Mouse (Mus musculus): ENCODE measurements around the gene Agt. TPM values are rescaled to one million over a fixed set of nuclear protein-coding genes. Genes with fewer than 3 reads are reported as not detected.

Gene Agt
- total and polyA plus RNA-seq, 3 experiments: not detected

- Histone ChIP-seq H3K9ac (ENCODE audit: insufficient read depth, low read depth) (no peak overlapping the region), H3K9me3 (replicated peaks; ENCODE audit: low read length) (no peaks in the 10 kb centered on the region), H3K4me2 (ENCODE audit: insufficient read depth, low read depth, poor library complexity, severe bottlenecking) (no peak overlapping the region), H3K36me3 (replicated peaks in 1 of 2; ENCODE audit: control insufficient read depth in 1 of 2, insufficient read depth in 1 of 2, low read length in 1 of 2) (peaks cover 21 to 44% of the 10 kb centered on the region in 2 experiments), H3K4me3 (replicated peaks in 1 of 3; ENCODE audit: low read depth in 2 of 3, low read length in 2 of 3, poor library complexity in 1 of 3) (no peak overlapping the region), H3K4me1 (ENCODE audit: control insufficient read depth in 1 of 2, insufficient read depth in 2 of 2) (peaks cover 0 to 2% of the 10 kb centered on the region in 2 experiments; a peak in 1 of 4 replicates), H3K27ac (ENCODE audit: insufficient read depth, low read depth) (no peak overlapping the region), H3K27me3 (replicated peaks) (peaks cover 2% of the 10 kb centered on the region), H3K79me2 (replicated peaks; ENCODE audit: control insufficient read depth, extremely low read depth, insufficient read depth, poor library complexity, severe bottlenecking) (no peaks in the 10 kb centered on the region)
- DNase-seq (ENCODE audit: extremely low read depth): no peak
- dilution Hi-C loops (cut with MboI; ENCODE audit: extremely low pct_ligation_motif_present, extremely low pct_unique_long_range_greater_than_20kb, low sequenced_read_pairs): no loop called here
- in situ Hi-C loops (cut with MboI; ENCODE audit: low pct_ligation_motif_present, low pct_unique_long_range_greater_than_20kb, low sequenced_read_pairs): no loop called here
- TF ChIP-seq HCFC1 (IDR thresholded peaks at IDR 0.05; ENCODE audit: low read depth, low read length) (no peak), KAT2A (IDR thresholded peaks at IDR 0.05; ENCODE audit: insufficient replicate concordance, low read length) (no peak), ETS1 (conservative IDR thresholded peaks at IDR 0.05; ENCODE audit: low read depth, low read length) (no peak), ZKSCAN1 (IDR thresholded peaks at IDR 0.05; ENCODE audit: borderline replicate concordance, low read depth, low read length) (no peak), IRF4 (IDR thresholded peaks at IDR 0.05; ENCODE audit: low read depth, low read length) (no peak), E2F4 (IDR thresholded peaks at IDR 0.05; ENCODE audit: insufficient replicate concordance, low read depth, low read length) (no peak), TCF12 (IDR thresholded peaks at IDR 0.05; ENCODE audit: low read depth, low read length) (no peak), JUN (IDR thresholded peaks at IDR 0.05; ENCODE audit: insufficient read depth, low read depth, low read length) (no peak), POLR2A (IDR thresholded peaks at IDR 0.05; ENCODE audit: low read depth, low read length) (no peak), MEF2A (IDR thresholded peaks at IDR 0.05; ENCODE audit: borderline replicate concordance, low read depth, low read length) (no peak), RCOR1 (conservative IDR thresholded peaks at IDR 0.05; ENCODE audit: low read depth, low read length) (no peak), CTCF (conservative IDR thresholded peaks at IDR 0.05 in 1 of 2, IDR thresholded peaks at IDR 0.05 in 1 of 2; ENCODE audit: low read depth in 2 of 2, low read length in 2 of 2) (no peak)
Observed at GRCm38 (mm10) chr8:124555113-124555750, 14.3 kb downstream of the Agt start.

DNA sequence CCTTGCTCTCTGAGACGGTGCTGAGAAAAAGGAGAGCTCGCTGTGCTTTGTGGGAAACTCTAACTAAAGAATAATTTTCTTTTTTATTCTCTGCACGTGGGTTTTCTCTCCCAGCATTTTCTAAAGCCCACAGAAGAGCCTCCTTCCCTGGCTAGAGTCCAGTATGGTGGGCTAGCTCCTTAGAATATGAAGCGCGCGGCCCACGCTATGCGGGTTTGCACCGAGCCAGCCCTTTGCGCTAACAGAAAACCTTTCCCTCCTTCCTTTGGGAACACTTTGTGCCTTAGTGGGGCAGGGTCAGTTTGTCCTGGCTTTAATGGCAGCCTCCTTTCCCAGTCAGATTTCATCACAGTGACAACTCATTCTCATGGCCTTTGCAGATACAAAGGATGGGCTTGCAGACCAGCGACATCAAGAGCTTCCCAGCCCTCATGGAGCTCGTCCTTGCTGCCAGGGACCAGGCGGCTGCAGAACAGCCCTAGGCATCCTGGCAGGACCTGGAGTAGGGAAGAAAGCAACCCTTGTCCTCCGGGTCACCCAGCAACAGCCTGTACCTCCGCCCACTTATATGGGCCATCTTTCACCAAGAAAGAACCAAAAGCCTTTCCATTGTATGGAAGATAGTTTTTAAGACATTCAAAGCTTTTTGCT lies 18.4 kb downstream of the Agt start:
- Histone ChIP-seq H3K4me2 (ENCODE audit: insufficient read depth, low read depth, poor library complexity, severe bottlenecking) (no peak overlapping the region), H3K27me3 (replicated peaks) (no peaks in the 10 kb centered on the region), H3K4me1 (ENCODE audit: control insufficient read depth in 1 of 2, insufficient read depth in 2 of 2) (peaks cover 0 to 2% of the 10 kb centered on the region in 2 experiments; a peak in 1 of 4 replicates), H3K4me3 (replicated peaks in 1 of 3; ENCODE audit: low read depth in 2 of 3, low read length in 2 of 3, poor library complexity in 1 of 3) (no peak overlapping the region), H3K79me2 (replicated peaks; ENCODE audit: control insufficient read depth, extremely low read depth, insufficient read depth, poor library complexity, severe bottlenecking) (no peaks in the 10 kb centered on the region), H3K9me3 (replicated peaks; ENCODE audit: low read length) (no peaks in the 10 kb centered on the region), H3K36me3 (replicated peaks in 1 of 2; ENCODE audit: control insufficient read depth in 1 of 2, insufficient read depth in 1 of 2, low read length in 1 of 2) (peaks cover 58 to 78% of the 10 kb centered on the region in 2 experiments), H3K9ac (ENCODE audit: insufficient read depth, low read depth) (no peak overlapping the region), H3K27ac (ENCODE audit: insufficient read depth, low read depth) (no peak overlapping the region)
- no peak for DNase-seq (ENCODE audit: extremely low read depth)
- dilution Hi-C loops (cut with MboI; ENCODE audit: extremely low pct_ligation_motif_present, extremely low pct_unique_long_range_greater_than_20kb, low sequenced_read_pairs): no loop called here
- in situ Hi-C loops (cut with MboI; ENCODE audit: low pct_ligation_motif_present, low pct_unique_long_range_greater_than_20kb, low sequenced_read_pairs): no loop called here
- TF ChIP-seq USF1 (IDR thresholded peaks at IDR 0.05; ENCODE audit: low read depth, low read length): no peak
- no peak for TF ChIP-seq RCOR1 (conservative IDR thresholded peaks at IDR 0.05; ENCODE audit: low read depth, low read length)
- TF ChIP-seq PAX5 (IDR thresholded peaks at IDR 0.05; ENCODE audit: low read length): no peak
- TF ChIP-seq MEF2A (IDR thresholded peaks at IDR 0.05; ENCODE audit: borderline replicate concordance, low read depth, low read length): no peak
- TF ChIP-seq RAD21 (IDR thresholded peaks at IDR 0.05; ENCODE audit: low read depth, low read length): no peak
- no peak for TF ChIP-seq JUN (IDR thresholded peaks at IDR 0.05; ENCODE audit: insufficient read depth, low read depth, low read length)
- no peak for TF ChIP-seq SMC3 (IDR thresholded peaks at IDR 0.05; ENCODE audit: low read depth, low read length)
- no peak for TF ChIP-seq JUND (conservative IDR thresholded peaks at IDR 0.05; ENCODE audit: low read depth, low read length)
- no peak for TF ChIP-seq UBTF (IDR thresholded peaks at IDR 0.05; ENCODE audit: low read depth, low read length)
- no peak for TF ChIP-seq CHD1 (IDR thresholded peaks at IDR 0.05; ENCODE audit: low read depth, low read length)
- TF ChIP-seq EP300 (IDR thresholded peaks at IDR 0.05; ENCODE audit: low read length): no peak
- no peak for TF ChIP-seq ELF1 (IDR thresholded peaks at IDR 0.05; ENCODE audit: low read depth, low read length)
- no peak for TF ChIP-seq POLR2A (IDR thresholded peaks at IDR 0.05; ENCODE audit: low read depth, low read length)
- TF ChIP-seq NRF1 (IDR thresholded peaks at IDR 0.05; ENCODE audit: low read depth, low read length): no peak

All from CH12.LX (cell line).